Mouse (Mus musculus) spleen, embryonic (tissue): ENCODE results near the gene Ncs1.

Source experiments
- CTCF ChIA-PET: fragments of 350-600 bp; sonication (Branson Sonifier 250); formaldehyde crosslinking; loops from one replicate; lab custom pipeline; 2022; lab: Charles Lee

Ncs1 gene

GRCm38 (mm10) chr2:31274993-31275392 lies 29.4 kb downstream of the Ncs1 start:
- CTCF ChIA-PET = no interaction called here

GRCm38 (mm10) chr2:31277810-31278209 lies 32.2 kb downstream of the Ncs1 start:
- CTCF ChIA-PET = no interaction called here

GRCm38 (mm10) chr2:31278483-31278882 lies 32.9 kb downstream of the Ncs1 start:
- CTCF ChIA-PET = no interaction called here

GRCm38 (mm10) chr2:31281138-31281537 lies 35.5 kb downstream of the Ncs1 start:
- CTCF ChIA-PET = no interaction called here

DNA sequence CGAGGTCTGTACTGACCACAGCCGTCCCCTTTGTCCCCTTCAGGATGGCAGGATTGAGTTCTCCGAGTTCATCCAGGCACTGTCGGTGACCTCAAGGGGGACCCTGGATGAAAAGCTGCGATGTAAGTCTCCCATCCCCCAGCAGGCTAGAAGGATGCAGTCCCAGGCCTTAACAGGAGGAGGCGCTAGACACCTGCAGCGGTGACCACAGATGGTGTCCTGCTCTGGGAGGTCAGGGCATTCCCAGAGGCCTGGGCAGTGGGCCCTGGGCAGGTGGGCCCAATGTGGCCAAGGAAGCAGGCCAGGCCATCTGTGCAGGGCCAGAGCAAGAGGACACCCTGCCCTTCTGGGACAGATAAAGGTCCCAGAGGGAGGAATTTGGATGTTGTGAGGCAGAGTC lies 36.6 kb downstream of the Ncs1 start:
- CTCF ChIA-PET = no interaction called here

DNA sequence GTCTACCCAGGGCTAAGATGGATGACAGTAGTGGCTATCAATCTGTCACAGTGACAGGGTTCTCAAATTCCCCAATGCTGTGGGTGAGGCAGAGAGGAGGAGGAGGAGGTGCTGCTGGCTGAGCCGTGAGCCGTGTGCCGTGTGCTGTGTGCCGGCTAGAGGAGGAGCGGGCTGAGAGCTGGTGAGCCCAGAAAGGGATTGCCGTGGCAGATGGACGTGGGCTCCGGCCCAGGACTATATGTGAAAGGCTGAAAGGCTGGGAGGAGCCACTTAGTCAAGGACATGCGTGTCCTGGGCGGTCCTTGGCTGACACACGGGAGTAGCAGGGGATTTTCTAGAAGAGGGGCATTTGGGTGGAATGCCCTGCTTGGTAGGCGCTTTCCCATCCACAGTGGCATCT lies 37.3 kb downstream of the Ncs1 start:
- CTCF ChIA-PET = no interaction called here

DNA sequence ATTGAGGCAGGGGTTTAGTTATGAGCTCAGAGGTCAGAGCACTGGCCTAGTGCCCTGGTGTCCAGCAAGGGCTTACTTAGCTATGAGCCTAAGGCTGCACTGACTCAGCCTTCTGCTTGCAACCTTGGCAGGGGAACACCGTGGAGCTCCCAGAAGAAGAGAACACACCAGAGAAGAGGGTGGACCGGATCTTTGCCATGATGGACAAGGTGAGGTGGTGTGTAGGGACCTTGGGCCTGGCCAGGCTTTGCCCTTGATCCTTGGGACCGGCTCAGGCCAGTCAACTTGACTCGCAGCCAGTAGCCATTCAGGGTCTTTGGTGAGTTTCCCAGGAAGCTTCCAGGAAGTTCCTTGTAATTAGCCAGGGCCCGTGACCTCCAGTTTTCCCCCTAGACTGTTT lies 38.9 kb downstream of the Ncs1 start:
- CTCF ChIA-PET = no interaction called here

DNA sequence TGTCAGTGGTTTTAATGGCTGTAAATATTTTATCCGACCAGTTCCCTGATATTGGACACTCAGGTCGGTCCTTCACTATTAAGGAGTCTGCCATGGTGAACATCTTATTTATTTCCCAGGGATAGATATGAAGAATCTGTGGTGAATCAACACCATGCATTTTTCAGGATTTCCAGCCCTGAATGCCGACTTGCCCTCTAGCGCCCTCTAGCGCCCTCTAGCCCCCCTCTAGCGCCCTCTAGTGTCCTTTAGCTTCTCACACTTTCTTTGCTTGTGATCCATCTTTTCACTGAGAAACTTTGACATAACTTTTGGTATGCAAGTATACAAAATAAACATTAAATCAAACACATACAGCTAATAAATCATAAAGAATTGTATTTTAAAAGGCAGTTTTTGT lies 45.8 kb downstream of the Ncs1 start:
- CTCF ChIA-PET = interaction anchor here (0.7 to 1.7 kb wide), 3 partner anchors 96 to 747 kb away, joined by 3 to 6 read pairs (median 3); no protein-coding TSS in a partner anchor

DNA sequence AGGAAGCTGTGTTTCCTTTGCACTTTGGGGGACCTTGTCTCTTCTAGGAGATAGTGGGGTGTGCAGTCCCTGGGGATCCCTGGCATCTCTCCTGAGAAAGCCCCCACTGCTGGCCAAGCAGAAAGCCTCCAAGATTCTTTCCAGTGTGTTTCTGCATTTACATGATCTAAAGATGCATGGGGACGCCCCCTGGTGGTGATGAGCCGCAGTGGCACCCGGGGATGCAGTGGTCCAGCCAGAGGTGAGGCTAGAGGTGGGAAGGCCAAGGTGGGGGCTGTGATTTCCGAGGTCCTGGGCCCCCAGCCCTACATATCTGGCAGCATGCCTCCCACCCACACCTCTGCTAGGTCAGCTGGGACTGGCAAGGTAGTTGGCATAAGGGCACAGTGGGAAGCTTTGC lies 49.4 kb downstream of the Ncs1 start:
- CTCF ChIA-PET = interaction anchor here (1.0 kb wide), 1 partner anchor 97 kb away, joined by 3 read pairs; no protein-coding TSS in a partner anchor

DNA sequence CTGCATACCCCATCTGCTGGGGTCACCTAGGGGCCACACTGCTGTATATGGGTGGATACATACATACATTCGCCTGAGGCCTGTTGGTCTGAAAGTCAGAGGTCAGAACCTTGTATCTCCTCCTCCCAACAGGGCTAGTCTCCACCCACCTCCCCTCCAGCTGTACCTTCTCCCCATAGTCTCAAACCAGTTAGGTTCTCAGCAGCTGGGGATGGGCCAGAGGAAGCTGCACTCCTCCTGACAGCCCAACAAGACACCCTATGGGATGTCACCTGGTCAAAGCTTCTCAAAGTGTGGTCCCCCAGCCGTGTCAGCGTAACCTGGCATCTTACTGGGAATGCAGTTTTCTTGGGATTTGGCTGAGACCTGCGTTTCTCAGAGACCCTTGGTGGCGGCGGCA lies 50.8 kb downstream of the Ncs1 start:
- CTCF ChIA-PET = no interaction called here

DNA sequence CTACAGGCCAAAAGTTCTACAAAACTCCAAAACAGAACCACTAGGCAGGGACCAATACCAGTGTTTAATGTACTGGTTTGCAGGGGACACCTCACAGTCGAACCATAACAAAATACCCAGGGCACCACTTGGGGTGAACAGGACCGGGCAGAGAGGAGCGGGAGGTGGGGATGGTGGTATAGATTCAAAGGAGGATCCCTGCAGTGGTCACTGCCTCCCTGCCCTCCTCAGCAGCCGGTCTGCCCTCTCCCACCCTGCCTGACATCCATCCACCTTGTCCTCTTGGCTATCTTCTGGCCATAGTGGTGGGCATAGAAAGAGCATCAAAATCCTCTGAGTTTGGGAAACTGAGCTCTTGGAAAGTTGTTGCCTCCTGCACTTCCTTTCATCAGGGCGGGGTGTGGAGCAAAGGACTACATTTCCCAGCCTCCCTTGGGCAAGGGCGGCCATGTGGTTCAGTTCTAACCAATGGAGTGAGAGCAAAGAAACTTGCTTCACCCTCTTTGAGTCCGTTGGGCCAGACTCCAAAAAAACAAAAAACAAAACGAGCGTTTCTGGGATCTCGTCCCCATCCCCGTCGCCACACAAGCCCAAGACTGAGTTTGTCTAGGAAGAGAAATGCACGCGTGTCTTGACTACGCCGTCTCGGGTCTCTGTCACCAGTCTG lies 52.1 kb downstream of the Ncs1 start:
- CTCF ChIA-PET = no interaction called here

DNA sequence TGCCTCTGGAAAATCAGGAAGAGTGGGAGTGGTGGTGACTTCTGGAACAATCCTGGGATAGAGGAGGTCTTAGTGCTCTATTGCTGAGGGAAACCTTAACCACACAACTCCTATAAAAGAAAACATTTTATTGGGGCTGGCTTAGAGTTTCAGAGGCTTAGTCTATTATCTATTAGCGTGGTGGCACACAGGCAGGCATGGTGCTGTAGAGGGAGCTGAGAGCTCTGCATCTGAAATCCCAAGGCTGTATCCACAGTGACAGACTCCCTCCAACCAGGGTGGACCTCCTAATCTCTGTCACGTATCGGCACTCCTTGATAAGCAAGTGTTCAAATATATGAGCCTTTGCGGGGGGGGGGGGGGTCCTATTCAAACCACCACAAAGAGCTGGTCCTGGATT lies 53.2 kb downstream of the Ncs1 start:
- CTCF ChIA-PET = interaction anchor here (0.7 to 0.9 kb wide), 2 partner anchors 9 to 12 kb away, joined by 3 to 10 read pairs; no protein-coding TSS in a partner anchor

- CTCF ChIA-PET = interaction anchor here (0.6 to 0.9 kb wide), 5 partner anchors 10 to 352 kb away, joined by 3 to 10 read pairs (median 3); no protein-coding TSS in a partner anchor
These were observed 53.6 kb downstream of the Ncs1 start for GRCm38 (mm10) chr2:31299266-31299665.

DNA sequence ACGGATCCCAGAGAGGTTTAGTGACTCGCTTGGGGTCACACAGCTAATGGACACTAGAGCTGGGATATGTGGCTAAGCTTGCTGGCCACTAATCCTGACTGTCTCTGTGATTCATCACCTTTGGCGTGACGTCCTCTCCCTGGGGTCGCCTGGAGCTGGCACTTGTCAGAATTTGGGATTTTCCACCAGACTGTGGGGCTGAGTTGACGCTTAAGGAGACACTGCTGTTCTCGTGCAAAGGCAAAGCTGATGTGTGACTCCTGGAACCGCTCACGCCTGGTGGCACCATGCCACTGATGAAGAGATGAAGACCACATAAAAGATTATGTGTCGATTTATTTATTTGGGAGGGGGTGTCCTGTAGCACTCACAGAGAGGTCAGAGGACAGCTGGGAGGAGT lies 54.4 kb downstream of the Ncs1 start:
- CTCF ChIA-PET = interaction anchor here (0.6 kb wide), 2 partner anchors 154 to 245 kb away, joined by 3 to 5 read pairs; no protein-coding TSS in a partner anchor

DNA sequence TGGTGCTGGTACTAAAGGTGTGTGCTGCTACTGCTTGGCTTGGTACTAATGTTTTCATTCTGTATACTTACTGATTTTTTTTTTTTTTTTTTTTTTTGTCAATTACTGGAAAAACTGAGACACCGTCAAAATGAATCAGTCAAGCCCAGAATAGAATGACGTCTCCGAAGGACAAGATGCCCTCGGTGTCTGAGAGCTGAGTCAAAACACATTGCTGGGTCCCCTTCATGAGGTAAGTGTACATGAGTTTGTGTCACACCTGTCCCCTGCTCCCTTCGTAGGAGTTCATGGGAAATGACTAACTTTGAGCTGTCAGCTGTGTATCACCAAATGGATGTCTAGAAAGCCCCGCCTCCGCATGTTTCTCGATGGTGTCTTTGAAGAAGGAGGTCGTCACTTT lies 57.6 kb downstream of the Ncs1 start:
- CTCF ChIA-PET = interaction anchor here (0.7 kb wide), 1 partner anchor 309 kb away, joined by 6 read pairs; no protein-coding TSS in a partner anchor

- CTCF ChIA-PET = no interaction called here
These were observed 58.6 kb downstream of the Ncs1 start for GRCm38 (mm10) chr2:31304191-31304590.

DNA sequence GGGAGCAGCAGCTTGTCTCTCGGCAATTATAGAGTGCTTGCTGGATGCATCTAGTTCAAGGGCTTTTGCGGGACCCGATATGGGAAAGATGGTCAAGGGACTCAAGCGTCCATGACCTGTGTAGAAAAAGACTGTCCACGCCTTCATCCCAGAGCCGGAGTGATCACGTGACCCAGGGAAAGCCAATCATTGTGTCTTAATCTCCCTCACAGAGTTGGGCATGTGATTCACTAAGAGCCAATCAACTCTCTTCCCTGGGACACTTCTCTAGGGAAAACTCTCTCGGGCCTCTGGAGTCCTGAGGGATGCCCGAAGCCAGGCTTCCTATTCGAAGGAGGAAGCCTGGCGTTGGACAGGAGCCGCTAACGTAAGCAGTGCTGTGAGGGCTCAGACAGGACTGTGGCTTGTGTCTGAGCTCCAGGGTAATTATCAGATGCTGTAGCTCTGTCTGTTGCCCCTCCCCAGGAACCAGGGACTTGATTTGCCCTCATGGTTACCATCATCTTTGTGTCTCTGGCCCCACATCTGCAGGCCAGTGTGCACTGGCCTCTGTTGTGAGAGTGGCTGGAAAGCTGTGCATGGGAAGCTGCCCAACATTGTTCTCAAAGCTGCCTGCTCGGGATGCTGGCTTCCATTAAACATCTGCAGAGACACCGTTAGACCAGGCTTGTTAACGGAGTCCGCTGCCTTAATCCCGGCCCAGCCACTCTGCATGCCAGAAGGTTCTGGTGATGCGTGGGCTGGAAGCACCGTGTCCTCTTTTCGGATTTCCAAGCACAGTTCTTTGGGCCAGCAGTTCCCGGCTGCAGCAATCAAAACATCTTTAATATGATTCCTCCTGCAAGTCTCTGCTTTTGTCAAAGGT lies 59.4 kb downstream of the Ncs1 start:
- CTCF ChIA-PET = no interaction called here

DNA sequence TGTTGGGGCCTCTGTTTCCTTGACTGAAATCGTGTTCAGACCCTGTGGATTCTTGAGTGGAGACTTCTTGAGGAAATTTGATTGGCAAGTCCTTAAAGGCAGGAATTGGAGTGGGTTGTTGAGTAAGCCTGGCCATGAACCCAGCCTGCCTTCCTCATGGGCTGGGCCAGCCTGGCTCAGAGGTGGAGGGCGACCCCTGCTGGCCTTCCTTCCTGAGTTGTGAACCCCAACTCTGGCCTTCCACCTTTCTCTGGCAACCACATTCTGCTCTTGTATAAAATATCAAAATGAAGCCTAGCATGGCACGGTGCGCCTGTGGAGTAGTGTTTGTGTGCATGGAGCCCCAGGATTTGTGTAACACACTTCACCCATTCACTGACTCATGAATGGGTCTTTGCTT lies 60.1 kb downstream of the Ncs1 start:
- CTCF ChIA-PET = no interaction called here

DNA sequence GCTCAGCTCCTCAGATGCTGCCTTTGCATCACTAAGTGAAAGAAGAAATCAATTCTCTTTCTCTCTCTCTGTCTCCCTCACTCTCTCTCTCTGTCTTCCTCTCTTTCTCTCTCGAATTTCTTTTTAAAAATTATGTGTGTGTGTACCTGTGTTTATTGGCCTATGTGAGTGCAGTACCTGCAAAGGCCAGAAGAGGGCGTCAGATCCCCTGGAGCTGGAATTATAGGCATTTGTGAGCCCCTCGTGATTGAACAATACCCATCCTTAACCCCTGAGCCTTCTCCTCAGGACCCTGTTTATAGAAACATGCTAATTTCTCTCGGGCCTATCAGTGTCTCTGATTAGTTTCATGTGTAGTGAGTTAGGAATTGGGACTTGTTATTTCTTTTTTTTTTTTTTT lies 62.6 kb downstream of the Ncs1 start:
- CTCF ChIA-PET = no interaction called here

DNA sequence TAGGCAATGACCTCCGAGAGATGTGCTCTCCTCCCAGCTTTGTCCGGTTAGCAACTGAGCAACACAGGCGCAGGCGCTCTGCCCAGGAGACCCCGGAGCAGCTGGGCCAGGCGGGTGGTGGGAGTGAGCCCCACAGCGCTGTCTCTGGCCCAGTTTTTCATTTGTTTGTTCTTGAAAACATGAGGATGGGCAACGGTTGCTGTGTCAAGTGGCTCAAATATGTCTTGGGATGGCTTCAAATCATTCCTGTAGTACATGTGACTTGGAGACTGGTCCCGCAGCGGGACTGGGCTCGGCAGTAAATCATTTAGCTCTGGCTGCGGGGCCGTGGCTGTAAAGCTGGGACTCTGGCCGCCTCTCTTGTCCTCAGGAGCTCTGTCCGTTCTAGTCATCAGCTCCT lies 63.9 kb downstream of the Ncs1 start:
- CTCF ChIA-PET = no interaction called here

DNA sequence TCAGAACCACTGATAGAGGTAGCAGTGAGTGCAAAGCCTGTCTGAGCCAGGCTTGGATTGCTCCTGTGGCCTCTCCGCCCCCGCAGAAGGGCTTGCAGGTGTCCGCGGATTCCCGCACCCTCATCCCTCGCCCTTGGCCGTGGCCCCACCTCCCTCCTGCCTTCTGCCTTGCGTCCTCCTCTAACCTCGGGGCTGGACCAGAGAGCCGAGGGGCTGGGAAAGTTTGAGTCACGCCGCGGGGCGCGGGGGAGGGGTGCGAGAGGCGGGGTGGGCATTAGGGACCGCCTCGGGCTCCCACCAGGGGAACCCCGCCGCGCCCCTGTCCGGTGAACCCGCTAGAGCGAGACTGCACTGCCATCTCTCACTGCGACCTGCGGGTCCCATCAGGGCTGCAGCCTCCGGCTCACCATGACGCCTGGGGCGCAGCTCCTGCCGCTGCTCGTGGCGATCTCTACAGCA lies 68.4 kb downstream of the Ncs1 start, which contains the start of gene Hmcn2:
TSS of gene Hmcn2 (plus strand) at position 409 of the 459 bp plus-strand sequence.
- CTCF ChIA-PET = no interaction called here

- CTCF ChIA-PET = no interaction called here
These were observed 72.5 kb downstream of the Ncs1 start for GRCm38 (mm10) chr2:31318162-31318561.
